Mouse (Mus musculus) myocyte (in vitro differentiated cells): Measurements from ENCODE around the gene St5.

Source experiments
- E2F4 ChIP-seq: IDR thresholded peaks from one replicate; pipeline ENCODE4 v1.6.1; 2011; ENCODE audit warnings: mild to moderate bottlenecking, control low read depth, moderate library complexity; ENCODE audit not compliant: insufficient read depth
- POLR2A ChIP-seq: IDR thresholded peaks from one replicate; pipeline ENCODE4 v1.6.1; 2011; ENCODE audit warnings: low read depth, mild to moderate bottlenecking, control low read depth, moderate library complexity; ENCODE audit not compliant: insufficient read length
- USF1 ChIP-seq: IDR thresholded peaks from one replicate; pipeline ENCODE4 v1.6.1; 2011; ENCODE audit warnings: low read depth, mild to moderate bottlenecking, control low read depth, moderate library complexity

DNA sequence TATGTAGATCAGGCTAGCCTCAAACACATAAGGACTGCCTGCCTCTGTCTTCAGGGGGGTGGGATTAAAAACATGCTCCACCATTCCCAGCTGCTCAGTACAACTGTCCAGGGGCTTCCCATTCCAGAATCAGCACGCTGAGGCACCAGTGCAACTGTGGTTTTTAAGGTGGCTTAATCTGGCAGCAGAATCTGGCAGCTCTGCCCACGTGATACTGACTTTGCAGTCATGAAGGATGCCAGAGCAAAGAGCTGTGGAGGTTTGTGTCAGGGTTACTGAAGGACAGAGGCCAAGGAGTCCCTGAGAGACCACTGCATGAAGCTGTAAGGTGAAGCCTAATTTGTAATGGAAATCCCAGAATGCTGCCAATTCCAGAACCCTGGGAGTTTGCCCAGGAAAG is 192.6 kb downstream of the St5 start:
- TF ChIP-seq POLR2A = no peak
- TF ChIP-seq USF1 = peak; percentile 24
- TF ChIP-seq E2F4 = no peak
